Mouse (Mus musculus): ENCODE data around the gene Copb1. TPM values are rescaled to one million over a fixed set of nuclear protein-coding genes. Genes with fewer than 3 reads are reported as not detected.
A peak's percentile ranks its signal among the peaks of the same experiment; 100 is the strongest.
"Not testable (repeated sequence)": the region's sequence is repeated elsewhere in the genome, so short reads cannot be mapped to it uniquely, and the experiment has no call there.

The Copb1 gene
- total RNA-seq, 1 experiment from 2014 or later = 115 TPM

- no peak for ATAC-seq (replicated peaks; ENCODE audit: insufficient number of reproducible peaks, low FRiP score, low TSS enrichment, poor library complexity, severe bottlenecking)
Observed at GRCm38 (mm10) chr7:114232982-114233381, 21.5 kb downstream of the Copb1 start.

DNA sequence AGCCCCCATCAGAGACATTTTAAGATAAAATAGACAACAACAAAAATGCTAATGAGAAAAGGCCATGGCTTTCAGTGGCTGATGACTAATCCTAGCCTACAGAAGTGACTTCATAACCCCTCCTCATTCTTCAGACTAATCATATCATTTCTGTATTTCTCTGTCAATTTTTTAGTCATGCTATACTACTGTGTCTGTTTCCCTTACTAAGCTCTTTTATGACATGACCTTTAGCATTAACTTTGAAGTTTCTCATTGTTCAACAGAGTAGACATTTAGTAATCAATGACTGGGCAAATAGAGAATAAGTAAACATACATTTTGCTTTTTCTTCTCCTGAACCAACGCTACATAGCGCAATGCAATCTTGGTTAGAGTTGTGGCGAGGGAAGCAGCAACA is 22.7 kb downstream of the Copb1 start:
- ATAC-seq (replicated peaks; ENCODE audit: insufficient number of reproducible peaks, low FRiP score, low TSS enrichment, poor library complexity, severe bottlenecking) = no peak

DNA sequence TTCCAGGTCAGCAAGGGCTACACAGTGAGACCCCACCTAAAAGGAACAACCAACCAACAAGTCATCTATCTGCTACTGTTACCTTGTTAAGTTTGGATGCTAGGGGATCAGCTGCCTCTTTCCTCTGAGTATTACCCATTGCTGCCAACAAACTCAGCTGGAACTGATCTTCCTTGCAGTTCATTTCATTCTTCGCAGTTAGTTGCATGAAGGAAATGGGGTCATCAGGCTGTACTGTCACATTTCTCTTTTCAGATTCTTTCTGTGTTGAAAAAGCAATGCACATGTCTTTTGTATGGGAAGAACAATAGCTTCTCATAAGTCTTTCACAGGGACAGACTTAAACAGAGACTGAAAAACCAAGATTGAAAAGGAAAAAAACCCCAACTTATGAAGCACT is 28.0 kb downstream of the Copb1 start:
- no peak for ATAC-seq (replicated peaks; ENCODE audit: insufficient number of reproducible peaks, low FRiP score, low TSS enrichment, poor library complexity, severe bottlenecking)

- ATAC-seq (replicated peaks; ENCODE audit: insufficient number of reproducible peaks, low FRiP score, low TSS enrichment, poor library complexity, severe bottlenecking) = no peak
Observed at GRCm38 (mm10) chr7:114220433-114220832, 34.1 kb downstream of the Copb1 start.

GRCm38 (mm10) chr7:114216908-114217307 is 37.6 kb downstream of the Copb1 start:
- ATAC-seq (replicated peaks; ENCODE audit: insufficient number of reproducible peaks, low FRiP score, low TSS enrichment, poor library complexity, severe bottlenecking) = no peak

- no peak for ATAC-seq (replicated peaks; ENCODE audit: insufficient number of reproducible peaks, low FRiP score, low TSS enrichment, poor library complexity, severe bottlenecking)
Observed at GRCm38 (mm10) chr7:114214385-114214784, 40.1 kb downstream of the Copb1 start.

- no peak for ATAC-seq (replicated peaks; ENCODE audit: insufficient number of reproducible peaks, low FRiP score, low TSS enrichment, poor library complexity, severe bottlenecking)
Observed at GRCm38 (mm10) chr7:114213537-114213936, 41.0 kb downstream of the Copb1 start.

DNA sequence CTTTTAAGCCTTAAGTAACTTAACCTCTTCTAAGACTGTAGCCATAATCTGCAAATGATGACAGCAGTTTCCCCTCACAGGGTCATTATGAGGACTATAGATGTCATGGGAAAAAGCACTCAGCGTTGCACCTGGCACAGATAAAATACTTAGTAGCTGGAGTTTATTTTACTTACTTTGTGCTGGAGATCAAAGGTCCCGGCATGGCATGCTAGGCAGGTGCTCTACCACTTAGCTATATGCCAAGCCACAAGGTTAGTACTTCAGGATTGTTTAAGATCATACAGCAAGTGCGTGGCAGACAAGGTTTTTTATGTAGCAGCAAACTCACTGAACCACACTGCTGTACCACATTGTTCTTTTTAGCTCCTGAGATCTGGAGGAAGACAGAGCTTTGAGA is 43.9 kb downstream of the Copb1 start:
- ATAC-seq (replicated peaks; ENCODE audit: insufficient number of reproducible peaks, low FRiP score, low TSS enrichment, poor library complexity, severe bottlenecking) = no peak

- ATAC-seq (replicated peaks; ENCODE audit: insufficient number of reproducible peaks, low FRiP score, low TSS enrichment, poor library complexity, severe bottlenecking) = no peak
Observed at GRCm38 (mm10) chr7:114209841-114210240, 44.7 kb downstream of the Copb1 start.

DNA sequence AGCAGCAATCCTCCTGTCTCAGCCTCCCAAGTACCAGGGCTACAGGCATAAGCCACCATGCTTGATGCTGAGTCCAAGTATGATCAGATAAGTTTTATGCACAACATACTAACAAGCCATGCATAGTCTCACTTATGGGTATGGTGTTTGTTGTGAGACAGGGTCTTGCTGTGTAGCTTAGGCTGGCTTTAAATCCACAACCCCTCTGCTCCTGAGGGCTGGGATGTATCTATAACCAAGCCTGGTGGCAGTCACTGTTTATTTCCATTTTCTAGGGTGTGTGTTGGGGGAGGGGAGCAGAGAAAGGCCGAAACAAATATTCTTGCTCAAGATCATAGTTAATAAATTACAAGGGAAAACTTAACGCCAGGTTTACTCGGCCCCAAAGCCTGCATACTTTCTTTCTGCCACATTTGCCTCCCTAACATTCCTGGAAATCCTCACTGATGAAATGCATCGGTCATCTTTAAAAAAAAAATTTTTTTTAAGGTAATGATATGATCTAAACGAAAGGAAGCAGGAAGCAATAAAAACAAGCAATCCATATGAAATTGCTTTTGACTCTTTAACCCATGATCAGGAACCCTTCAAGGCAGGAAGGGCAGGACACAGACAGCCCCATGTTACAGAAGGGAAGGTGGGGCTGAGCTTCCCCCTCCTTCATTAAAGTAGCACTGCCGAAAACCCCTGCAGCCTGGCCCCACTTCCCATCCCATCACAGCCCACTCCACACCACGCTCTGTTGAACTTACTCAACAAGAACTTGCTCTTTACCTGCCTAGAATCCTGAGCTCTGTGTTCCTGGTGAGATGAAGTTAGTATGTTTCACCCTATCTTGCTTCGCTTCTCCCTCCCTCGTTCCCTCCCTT is 50.8 kb downstream of the Copb1 start:
- ATAC-seq (replicated peaks; ENCODE audit: insufficient number of reproducible peaks, low FRiP score, low TSS enrichment, poor library complexity, severe bottlenecking) = no peak

GRCm38 (mm10) chr7:114202972-114203404 is 51.5 kb downstream of the Copb1 start:
- no peak for ATAC-seq (replicated peaks; ENCODE audit: insufficient number of reproducible peaks, low FRiP score, low TSS enrichment, poor library complexity, severe bottlenecking)

DNA sequence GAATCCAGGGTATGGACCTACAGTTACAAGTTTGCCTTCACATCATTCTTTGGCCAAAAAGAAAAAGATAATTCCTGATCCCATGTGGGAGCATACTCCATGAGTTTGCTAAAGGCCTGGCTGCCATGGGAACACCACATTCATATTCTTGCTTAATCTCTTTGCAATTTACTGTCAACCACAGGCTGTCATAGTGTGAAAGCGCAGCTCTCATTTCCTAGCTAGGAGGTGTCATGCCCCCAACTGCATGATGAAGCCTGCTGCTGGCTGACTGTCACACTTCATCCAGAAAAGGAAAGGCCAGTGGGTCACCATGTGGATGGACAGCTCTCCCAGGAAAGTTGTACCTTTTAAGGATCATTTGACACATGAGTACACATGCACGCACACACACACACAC is 53.9 kb downstream of the Copb1 start:
- ATAC-seq (replicated peaks; ENCODE audit: insufficient number of reproducible peaks, low FRiP score, low TSS enrichment, poor library complexity, severe bottlenecking) = no peak

DNA sequence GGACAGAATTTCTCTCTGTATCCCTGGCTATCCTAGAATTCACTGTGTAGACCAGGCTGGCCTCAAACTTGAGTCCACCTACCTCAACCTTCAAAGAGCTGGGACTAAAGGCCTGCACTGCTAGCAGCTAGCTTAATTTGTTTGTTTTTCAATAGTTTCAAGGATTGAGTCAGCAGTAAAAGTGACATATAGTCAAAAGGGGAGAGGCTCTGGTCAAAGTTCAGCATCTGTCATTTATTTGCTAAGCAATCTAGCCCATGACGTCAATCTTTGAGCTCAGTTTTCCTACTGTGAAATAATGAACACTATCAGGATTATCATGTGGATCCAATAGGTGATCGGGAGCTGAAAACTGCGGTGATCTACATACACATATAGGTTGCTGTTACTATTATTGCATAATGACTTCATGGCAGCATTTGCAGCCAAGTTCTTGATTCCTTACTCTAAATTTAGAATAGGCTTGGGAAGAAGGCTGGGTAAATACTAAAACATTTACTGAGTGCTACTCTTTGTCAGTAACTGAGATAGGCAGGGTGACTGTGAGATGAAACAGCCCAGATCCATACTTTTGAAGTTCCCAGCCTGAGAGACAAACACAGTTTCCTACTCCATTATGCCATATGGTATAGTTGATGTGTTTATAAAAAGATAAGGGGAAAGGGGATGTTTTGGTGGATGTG is 54.9 kb downstream of the Copb1 start:
- no peak for ATAC-seq (replicated peaks; ENCODE audit: insufficient number of reproducible peaks, low FRiP score, low TSS enrichment, poor library complexity, severe bottlenecking)

GRCm38 (mm10) chr7:114198252-114198651 is 56.3 kb downstream of the Copb1 start:
- ATAC-seq (replicated peaks; ENCODE audit: insufficient number of reproducible peaks, low FRiP score, low TSS enrichment, poor library complexity, severe bottlenecking) = no peak

DNA sequence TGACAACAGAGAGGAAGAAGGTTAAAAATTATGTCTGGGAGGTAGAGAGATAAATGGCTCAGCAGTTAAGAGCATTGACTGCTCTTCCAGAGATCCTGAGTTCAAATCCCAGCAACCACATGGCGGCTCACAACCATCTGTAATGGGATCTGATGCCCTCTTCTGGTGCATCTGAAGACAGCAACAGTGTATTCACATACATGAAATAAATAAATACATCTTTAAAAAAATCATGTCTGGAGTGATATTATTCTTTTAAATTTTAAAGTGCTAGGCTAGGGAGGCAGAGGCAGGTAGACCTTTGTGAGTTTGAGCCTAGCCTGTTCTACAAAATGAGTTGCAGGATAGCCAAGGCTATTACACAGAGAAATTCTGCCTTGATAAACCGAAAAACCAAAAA is 57.9 kb downstream of the Copb1 start:
- ATAC-seq (replicated peaks; ENCODE audit: insufficient number of reproducible peaks, low FRiP score, low TSS enrichment, poor library complexity, severe bottlenecking) = not testable (repeated sequence)

DNA sequence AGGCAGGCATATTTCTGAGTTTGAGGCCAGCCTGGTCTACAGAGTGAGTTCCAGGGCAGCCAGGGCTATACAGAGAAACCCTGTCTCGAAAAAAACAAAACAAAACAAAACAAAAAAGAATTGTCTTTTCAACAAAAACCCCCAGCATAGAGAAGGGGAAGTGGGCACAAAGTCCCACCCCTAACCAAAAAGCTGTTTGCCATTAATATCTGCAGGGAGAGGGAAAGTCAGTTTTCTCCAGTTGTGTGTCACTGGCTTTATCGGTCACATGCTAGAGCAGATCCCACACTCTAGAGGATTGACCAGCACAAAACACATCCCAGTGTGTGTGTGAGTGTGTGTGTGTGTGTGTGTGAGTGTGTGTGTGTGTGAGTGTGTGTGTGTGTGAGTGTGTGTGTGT is 59.7 kb downstream of the Copb1 start:
- ATAC-seq (replicated peaks; ENCODE audit: insufficient number of reproducible peaks, low FRiP score, low TSS enrichment, poor library complexity, severe bottlenecking) = not testable (repeated sequence)

- ATAC-seq (replicated peaks; ENCODE audit: insufficient number of reproducible peaks, low FRiP score, low TSS enrichment, poor library complexity, severe bottlenecking) = 0 out of 2 replicates have a peak, but pooled peaks have one; percentile 9
Observed at GRCm38 (mm10) chr7:114194224-114194623, 60.3 kb downstream of the Copb1 start.

DNA sequence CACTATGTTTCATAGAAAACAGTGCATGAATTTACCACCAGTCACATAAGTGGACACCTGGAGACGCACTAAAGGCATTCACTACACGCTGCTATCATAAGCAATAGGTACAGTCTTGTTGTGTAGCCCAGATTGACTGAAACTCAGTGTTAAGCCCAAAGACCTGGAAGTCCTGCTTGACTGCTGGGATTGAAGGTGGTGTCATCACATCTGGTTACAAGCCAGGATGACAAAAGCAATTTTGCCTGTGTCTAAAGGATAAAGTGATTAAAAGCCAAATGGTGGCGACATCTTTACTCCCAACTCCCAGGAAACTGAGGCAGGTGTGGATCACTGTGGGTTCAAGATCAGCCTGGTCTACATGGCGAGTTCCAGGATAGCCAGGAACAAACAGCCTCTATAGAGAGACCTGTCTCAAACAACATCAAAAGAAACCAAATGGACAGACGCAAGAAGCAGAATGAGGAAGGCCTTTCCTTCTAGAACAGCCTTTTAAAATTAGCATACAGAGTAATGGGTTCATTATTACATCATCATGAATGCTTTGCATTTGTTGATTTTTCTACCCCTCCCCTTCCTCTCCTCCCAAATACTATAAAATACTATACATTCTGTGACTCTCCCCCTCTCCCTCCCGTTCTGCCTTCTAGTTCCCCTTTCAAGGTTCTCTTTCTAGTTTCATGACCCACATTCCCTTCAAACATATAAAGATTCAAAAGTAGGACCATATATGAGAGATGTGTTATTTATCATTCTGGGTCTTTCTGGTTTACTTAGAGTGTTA is 61.0 kb downstream of the Copb1 start:
- 0 out of 2 replicates have a peak, but pooled peaks have one; percentile 37 for ATAC-seq (replicated peaks; ENCODE audit: insufficient number of reproducible peaks, low FRiP score, low TSS enrichment, poor library complexity, severe bottlenecking)

DNA sequence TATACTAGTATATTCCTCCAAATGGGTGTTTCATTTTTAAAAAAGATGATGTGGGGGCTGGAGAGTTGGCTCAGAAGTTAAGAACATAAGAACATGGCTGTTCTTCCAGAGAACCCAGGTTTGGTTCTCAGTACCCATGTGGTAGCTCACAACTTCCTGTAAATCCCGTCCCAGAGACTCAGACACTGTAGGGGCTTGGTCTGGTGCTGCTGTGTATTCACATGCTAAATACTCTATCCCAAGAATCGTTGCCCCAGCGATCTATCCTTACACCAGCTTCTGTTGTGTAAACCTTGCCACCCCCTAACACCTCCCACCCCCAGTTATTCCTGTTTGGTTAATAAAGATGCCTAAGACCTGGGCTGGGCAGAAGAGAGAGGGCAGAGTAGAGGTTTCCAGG is 61.9 kb downstream of the Copb1 start:
- no peak for ATAC-seq (replicated peaks; ENCODE audit: insufficient number of reproducible peaks, low FRiP score, low TSS enrichment, poor library complexity, severe bottlenecking)

Data from monocyte, adult 5-6 weeks (primary cell).